Mouse (Mus musculus) 416B (cell line): ENCODE measurements at regions not wholly inside any gene's neighbourhood (a gene's known extent, or its start where the extent isn't known, plus 50 kb on each side); places are given as distances from the start of the nearest gene placed in this dataset.
A peak's percentile ranks its signal among the peaks of the same experiment; 100 is the strongest.

Source experiments
- DNase-seq: peaks from one replicate; pipeline ENCODE4 v3.0.0; 2011; ENCODE audit warnings: low read depth

GRCm38 (mm10) chr19:54244176-54244575 lies 200.2 kb downstream of the Adra2a start:
- no peak for DNase-seq

- peak; percentile 16 for DNase-seq
These were observed 204.4 kb downstream of the Adra2a start for GRCm38 (mm10) chr19:54248256-54248936.

GRCm38 (mm10) chr19:54252145-54252664 lies 208.3 kb downstream of the Adra2a start:
- DNase-seq = no peak

GRCm38 (mm10) chr19:54257889-54258288 lies 213.9 kb downstream of the Adra2a start:
- peak; percentile 22 for DNase-seq

GRCm38 (mm10) chr19:54259175-54259574 lies 215.2 kb downstream of the Adra2a start:
- DNase-seq = no peak

- no peak for DNase-seq
These were observed 233.4 kb downstream of the Adra2a start for GRCm38 (mm10) chr19:54277368-54277767.

GRCm38 (mm10) chr19:54285481-54285880 lies 241.5 kb downstream of the Adra2a start:
- no peak for DNase-seq

- no peak for DNase-seq
These were observed 253.9 kb downstream of the Adra2a start for GRCm38 (mm10) chr19:54297663-54298388.

- no peak for DNase-seq
These were observed 267.3 kb downstream of the Adra2a start for GRCm38 (mm10) chr19:54311289-54311688.

- DNase-seq = no peak
These were observed 267.8 kb downstream of the Adra2a start for GRCm38 (mm10) chr19:54311723-54312122.

- DNase-seq = no peak
These were observed 279.3 kb downstream of the Adra2a start for GRCm38 (mm10) chr19:54323276-54323675.

- peak; percentile 2 for DNase-seq
These were observed 281.0 kb downstream of the Adra2a start for GRCm38 (mm10) chr19:54324991-54325390.

GRCm38 (mm10) chr19:54332140-54332539 lies 288.2 kb downstream of the Adra2a start:
- DNase-seq = no peak

- no peak for DNase-seq
These were observed 296.9 kb downstream of the Adra2a start for GRCm38 (mm10) chr19:54340778-54341291.

- DNase-seq = no peak
These were observed 315.8 kb downstream of the Adra2a start for GRCm38 (mm10) chr19:54359731-54360130.

- DNase-seq = no peak
These were observed 316.7 kb downstream of the Adra2a start for GRCm38 (mm10) chr19:54360660-54361059.

- DNase-seq = peak; percentile 12
These were observed 341.1 kb downstream of the Adra2a start for GRCm38 (mm10) chr19:54385101-54385500.

GRCm38 (mm10) chr19:54391406-54391805 lies 347.5 kb downstream of the Adra2a start:
- DNase-seq = no peak

- DNase-seq = no peak
These were observed 355.7 kb downstream of the Adra2a start for GRCm38 (mm10) chr19:54399651-54400050.

GRCm38 (mm10) chr19:54407904-54408303 lies 364.0 kb downstream of the Adra2a start:
- DNase-seq = no peak

GRCm38 (mm10) chr19:54429062-54429461 lies 385.1 kb downstream of the Adra2a start:
- no peak for DNase-seq

- DNase-seq = no peak
These were observed 396.8 kb downstream of the Adra2a start for GRCm38 (mm10) chr19:54440713-54441112.
